Mouse (Mus musculus): ENCODE measurements at regions not wholly inside any gene's neighbourhood (a gene's known extent, or its start where the extent isn't known, plus 50 kb on each side); places are given as distances from the start of the nearest gene placed in this dataset.

DNA sequence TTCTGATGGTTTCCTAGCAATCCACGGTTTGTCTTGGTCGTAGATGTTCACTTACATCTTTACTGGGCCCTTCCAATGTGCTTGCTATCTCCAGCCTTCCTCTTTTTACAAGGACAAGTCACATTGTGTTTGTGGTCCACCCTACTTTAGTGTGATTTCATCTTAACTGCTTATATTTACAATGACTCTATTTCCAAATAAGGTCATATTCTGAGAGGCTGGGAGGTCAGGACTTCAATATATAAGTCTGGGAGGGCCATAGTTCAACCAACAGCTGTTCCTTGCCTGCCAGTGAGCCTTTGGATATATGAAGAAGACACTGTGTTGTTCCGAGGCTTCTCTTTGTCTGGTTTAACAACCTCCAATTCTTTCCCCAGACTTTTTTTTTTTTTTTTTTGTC is 569.9 kb downstream of the Ccdc171 start:
- H3K4me2 ChIP-seq: no peak overlapping the region
- no peak overlapping the region for H3K4me3 ChIP-seq
- no peaks in the 10 kb centered on the region for H3K36me3 ChIP-seq (ENCODE audit: poor library complexity, severe bottlenecking)
- H3K9ac ChIP-seq: no peak overlapping the region
- H3K9me3 ChIP-seq (replicated peaks): no peaks in the 10 kb centered on the region
- H3K27ac ChIP-seq: no peak overlapping the region
- H3K27me3 ChIP-seq: no peaks in the 10 kb centered on the region
- no peak for ATAC-seq
- 90% methylated on average over 3 of the region's 3 CpGs for WGBS
- H3K4me1 ChIP-seq: no peaks in the 10 kb centered on the region

DNA sequence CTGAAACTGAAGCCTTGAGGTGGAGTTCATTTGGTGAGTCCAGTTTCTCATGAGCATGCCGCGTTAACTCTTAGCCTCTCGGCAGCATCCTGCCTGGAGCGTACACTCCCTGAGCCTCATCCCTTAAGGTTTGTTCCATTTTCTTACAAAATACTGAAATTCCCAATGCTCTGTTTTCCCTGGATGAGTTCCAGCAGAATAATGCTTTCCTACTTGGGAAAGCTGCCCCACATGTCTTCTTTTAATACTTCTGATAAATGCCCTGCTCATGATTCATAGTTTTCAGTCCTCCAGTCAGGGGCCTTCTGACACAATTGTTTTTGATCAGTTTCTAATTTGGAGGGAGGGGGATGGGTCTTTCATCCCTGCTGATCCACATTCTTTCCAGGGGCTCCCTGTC is 570.7 kb downstream of the Ccdc171 start:
- no peak overlapping the region for H3K27ac ChIP-seq
- H3K4me3 ChIP-seq: no peak overlapping the region
- no peaks in the 10 kb centered on the region for H3K9me3 ChIP-seq (replicated peaks)
- no peak overlapping the region for H3K4me2 ChIP-seq
- no peaks in the 10 kb centered on the region for H3K36me3 ChIP-seq (ENCODE audit: poor library complexity, severe bottlenecking)
- H3K27me3 ChIP-seq: no peaks in the 10 kb centered on the region
- ATAC-seq: no peak
- H3K9ac ChIP-seq: no peak overlapping the region
- no peaks in the 10 kb centered on the region for H3K4me1 ChIP-seq
- WGBS: 84% methylated on average over 4 of the region's 4 CpGs

DNA sequence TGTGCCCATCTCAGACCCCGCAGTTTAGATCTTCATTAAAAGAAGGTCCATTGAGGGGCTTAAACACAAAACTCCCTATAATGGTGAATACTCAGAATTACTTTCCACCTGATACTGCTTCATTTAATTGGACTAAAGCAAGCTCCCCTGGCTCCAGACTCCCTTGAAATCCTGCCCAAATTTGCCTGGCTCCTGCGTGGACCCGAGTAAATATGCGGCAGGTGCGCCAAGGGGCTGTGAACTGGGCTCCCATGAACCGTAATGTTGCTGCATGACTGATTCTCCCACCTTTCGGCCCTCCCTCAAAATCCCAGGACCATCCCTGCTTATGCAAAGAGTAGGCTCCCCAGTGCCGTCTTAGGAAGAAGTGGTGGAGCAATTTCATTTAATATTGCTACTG is 573.7 kb downstream of the Ccdc171 start:
- ATAC-seq: no peak
- H3K9me3 ChIP-seq (replicated peaks): no peaks in the 10 kb centered on the region
- H3K4me1 ChIP-seq: no peaks in the 10 kb centered on the region
- H3K36me3 ChIP-seq (ENCODE audit: poor library complexity, severe bottlenecking): no peaks in the 10 kb centered on the region
- whole genome bisulfite sequencing: 81% methylated on average over 8 of the region's 8 CpGs
- H3K27me3 ChIP-seq: no peaks in the 10 kb centered on the region
- no peak overlapping the region for H3K27ac ChIP-seq
- no peak overlapping the region for H3K4me3 ChIP-seq
- H3K9ac ChIP-seq: no peak overlapping the region
- no peak overlapping the region for H3K4me2 ChIP-seq

DNA sequence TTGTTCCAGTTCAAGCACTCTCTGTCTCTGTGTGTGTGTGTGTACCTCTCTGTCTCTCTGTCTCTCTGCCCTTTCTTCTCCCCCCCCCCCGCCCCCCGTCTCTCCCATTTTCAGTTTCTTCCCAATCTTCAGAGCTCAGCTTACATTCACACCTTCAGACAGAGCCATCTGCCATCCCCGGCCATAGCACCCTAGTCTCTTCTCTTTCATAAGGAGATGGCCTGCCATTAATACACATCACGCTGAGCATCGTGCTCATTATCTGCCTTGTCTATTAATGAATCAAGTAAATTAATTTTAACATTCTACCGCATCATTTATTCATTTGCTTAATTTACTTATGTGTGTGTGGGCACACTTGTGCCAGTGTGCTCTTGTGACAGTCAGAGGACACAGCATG is 573.2 kb downstream of the Bnc2 start:
- Histone ChIP-seq H3K36me3 (ENCODE audit: poor library complexity, severe bottlenecking) (no peaks in the 10 kb centered on the region), H3K4me2 (no peak overlapping the region), H3K27ac (no peak overlapping the region), H3K9ac (no peak overlapping the region), H3K4me1 (no peaks in the 10 kb centered on the region), H3K27me3 (no peaks in the 10 kb centered on the region), H3K4me3 (no peak overlapping the region), H3K9me3 (replicated peaks) (no peaks in the 10 kb centered on the region)
- WGBS: 61% methylated on average over 6 of the region's 6 CpGs
- peak; percentile 62; the same call in 1 of the 2 replicates for ATAC-seq

DNA sequence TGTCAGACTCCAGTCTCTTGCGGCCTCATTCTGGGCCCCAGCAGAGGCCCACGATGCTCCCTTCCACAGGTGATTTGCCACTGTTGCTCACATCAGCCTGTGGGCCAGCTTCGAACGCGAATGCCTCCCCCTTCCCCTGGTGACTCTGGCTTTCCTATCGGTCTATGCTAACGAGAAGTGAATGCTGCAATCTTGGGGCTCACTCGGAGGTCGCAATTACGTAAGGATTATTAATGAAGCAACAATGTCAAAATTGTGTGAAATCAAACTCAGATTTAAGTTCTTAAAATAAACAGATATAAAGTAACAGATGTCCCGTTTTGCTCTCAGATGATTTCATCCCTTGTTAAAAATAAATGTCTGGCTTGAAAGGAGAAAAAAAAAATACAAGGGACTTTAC is 572.3 kb downstream of the Bnc2 start:
- no peaks in the 10 kb centered on the region for H3K27me3 ChIP-seq
- no peak overlapping the region for H3K9ac ChIP-seq
- H3K27ac ChIP-seq: no peak overlapping the region
- no peaks in the 10 kb centered on the region for H3K36me3 ChIP-seq (ENCODE audit: poor library complexity, severe bottlenecking)
- no peak for ATAC-seq
- 72% methylated on average over 11 of the region's 11 CpGs for WGBS
- no peaks in the 10 kb centered on the region for H3K9me3 ChIP-seq (replicated peaks)
- H3K4me3 ChIP-seq: no peak overlapping the region
- no peak overlapping the region for H3K4me2 ChIP-seq
- no peaks in the 10 kb centered on the region for H3K4me1 ChIP-seq

DNA sequence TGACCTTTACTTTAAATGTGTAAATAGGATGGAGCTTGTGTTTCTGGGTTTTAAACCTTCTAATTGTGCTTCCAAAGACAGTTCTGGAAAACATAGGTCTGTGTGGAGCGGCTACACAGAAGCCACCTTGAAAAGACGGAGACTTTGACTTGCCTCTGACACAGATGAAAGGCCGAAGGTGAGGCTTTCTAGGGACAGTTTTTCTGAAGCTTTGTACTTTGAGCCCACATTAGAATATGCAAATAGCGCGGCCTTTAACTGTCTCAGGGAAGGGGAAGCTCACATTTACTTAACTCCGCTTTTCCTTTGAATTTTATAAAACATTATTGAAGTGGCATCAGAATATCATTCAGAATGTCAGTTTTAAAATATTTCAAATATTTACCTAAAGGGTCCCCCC is 566.5 kb downstream of the Bnc2 start:
- Histone ChIP-seq H3K4me3 (no peak overlapping the region), H3K9ac (no peak overlapping the region), H3K9me3 (replicated peaks) (no peaks in the 10 kb centered on the region), H3K27me3 (no peaks in the 10 kb centered on the region), H3K4me2 (no peak overlapping the region), H3K27ac (no peak overlapping the region), H3K4me1 (peaks cover 8% of the 10 kb centered on the region), H3K36me3 (ENCODE audit: poor library complexity, severe bottlenecking) (no peaks in the 10 kb centered on the region)
- ATAC-seq: no peak
- WGBS: 80% methylated on average over 6 of the region's 6 CpGs

DNA sequence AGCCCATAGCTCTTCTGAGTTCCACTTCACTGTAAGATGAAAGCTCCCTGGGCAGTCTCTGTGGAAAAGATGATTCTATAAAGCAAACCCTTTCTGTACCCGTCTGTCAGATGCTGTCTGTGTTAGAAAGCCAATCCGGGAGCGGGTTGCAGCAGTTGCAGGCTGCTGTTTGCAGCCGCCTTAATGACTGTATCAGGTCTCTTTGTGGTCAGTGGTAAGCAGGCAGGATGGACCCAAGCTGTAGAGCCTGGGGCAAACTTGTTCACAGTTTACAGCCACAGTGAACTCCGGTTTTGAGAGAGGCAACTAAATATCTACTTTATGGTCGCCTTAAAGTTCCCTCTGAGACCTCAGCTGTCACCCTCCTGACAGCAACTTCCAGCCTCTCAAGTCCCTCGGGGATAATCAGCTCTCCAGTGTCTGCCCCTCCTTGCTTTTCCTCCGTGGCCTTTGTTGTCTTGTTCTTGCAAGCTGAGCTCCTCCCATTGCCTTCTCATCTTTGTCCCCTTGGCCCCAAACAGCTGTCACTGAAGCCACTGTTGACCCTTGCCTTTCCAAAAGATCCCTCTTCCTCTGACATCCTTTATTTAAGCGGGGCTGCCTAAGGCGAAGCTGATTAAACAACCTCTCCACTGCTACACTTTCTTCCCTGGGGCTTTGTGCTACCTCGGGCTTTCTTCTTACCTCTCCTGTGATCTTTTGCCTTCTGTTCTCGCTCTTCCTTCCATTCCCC is 565.1 kb downstream of the Bnc2 start:
- 9% methylated on average over 12 of the region's 12 CpGs for WGBS
- no peak overlapping the region for H3K9ac ChIP-seq
- no peaks in the 10 kb centered on the region for H3K27me3 ChIP-seq
- H3K27ac ChIP-seq: no peak overlapping the region
- peak; percentile 43; the same call in 1 of the 2 replicates for ATAC-seq
- no peaks in the 10 kb centered on the region for H3K9me3 ChIP-seq (replicated peaks)
- H3K36me3 ChIP-seq (ENCODE audit: poor library complexity, severe bottlenecking): no peaks in the 10 kb centered on the region
- no peak overlapping the region for H3K4me2 ChIP-seq
- peaks cover 8% of the 10 kb centered on the region for H3K4me1 ChIP-seq
- H3K4me3 ChIP-seq: no peak overlapping the region

DNA sequence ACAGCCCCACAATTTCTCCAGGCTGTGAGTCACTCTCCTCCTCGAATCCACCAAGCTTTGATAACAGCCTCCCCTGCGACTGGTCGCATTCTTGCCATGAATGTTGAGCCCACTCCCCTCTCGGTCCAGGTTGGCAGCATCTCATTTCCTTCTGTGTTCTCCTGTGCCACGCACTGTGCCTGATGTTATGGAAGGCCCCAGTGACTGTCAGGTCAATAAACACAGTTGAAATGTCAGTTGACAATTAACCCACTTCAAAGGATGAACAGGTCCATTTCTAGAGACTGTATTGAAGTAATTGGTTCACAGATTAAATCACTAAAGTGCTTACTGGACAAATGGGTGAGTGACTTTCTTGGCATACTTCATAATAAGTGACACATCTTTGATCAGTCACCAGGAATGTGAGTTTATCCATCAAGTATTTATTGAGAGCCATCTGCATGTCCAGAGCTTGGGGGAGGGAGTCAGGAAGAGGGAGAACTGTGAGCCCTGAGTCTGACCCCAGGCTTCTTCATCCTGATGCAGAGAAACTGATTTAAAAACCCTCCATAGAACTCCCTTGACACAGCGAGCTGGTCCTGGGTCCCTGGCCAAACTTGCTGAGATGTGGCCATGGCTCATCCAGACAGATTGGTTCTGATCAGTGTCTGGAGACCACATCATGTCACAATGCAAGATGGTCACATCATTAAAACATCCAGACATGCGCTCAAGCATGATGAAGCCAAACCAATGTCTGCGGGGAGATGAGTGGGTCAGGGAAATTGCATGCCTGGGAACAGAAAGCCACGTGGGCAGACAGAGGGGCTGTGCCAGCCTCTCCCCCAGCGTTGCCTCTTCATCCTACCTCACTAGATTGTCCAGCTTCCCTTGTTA is 560.7 kb downstream of the Bnc2 start:
- no peak for ATAC-seq
- 83% methylated on average over 10 of the region's 10 CpGs for WGBS

DNA sequence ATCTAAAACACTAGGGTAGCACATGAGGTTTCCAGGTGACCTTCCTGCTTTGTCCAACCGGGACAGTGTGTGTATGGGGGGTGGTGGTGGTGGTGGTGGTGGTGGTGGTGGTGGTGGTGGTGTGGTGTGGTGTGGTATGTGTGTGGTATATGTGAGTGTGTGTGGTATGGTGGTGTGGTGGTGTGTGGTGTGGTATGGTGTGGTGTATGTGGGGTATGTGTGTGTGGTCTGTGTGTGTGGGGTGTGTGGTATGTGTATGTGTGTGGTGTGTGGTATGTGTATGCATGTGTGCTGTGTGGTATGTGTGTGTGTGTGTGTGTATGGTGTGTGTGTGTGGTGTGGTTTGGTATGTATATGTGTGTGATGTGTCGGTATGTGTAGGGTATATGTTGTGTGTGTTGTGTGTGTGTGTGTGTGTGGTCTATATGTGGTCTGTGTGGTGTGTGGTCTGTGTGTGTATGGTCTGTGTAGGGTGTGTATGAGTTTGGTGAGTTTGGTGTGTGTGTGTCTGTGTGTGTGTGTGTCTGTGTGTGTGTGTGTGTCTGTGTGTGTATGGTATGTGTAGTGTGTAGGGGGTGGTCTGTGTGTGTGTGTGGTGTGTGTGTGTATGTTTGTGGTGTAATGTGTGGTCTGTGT is 556.7 kb downstream of the Bnc2 start:
- no peaks in the 10 kb centered on the region for H3K27me3 ChIP-seq
- H3K4me3 ChIP-seq: no peak overlapping the region
- no peak overlapping the region for H3K9ac ChIP-seq
- no peak overlapping the region for H3K27ac ChIP-seq
- no peaks in the 10 kb centered on the region for H3K9me3 ChIP-seq (replicated peaks)
- 0 out of 2 replicates have a peak, but pooled peaks have one; percentile 46 for ATAC-seq
- 90% methylated on average over 2 of the region's 2 CpGs for WGBS
- no peak overlapping the region for H3K4me2 ChIP-seq
- peaks cover 9% of the 10 kb centered on the region for H3K4me1 ChIP-seq
- H3K36me3 ChIP-seq (ENCODE audit: poor library complexity, severe bottlenecking): no peaks in the 10 kb centered on the region

More for the DNA sequence above, 560.7 kb downstream of the Bnc2 start:
- no peak overlapping the region for H3K9ac ChIP-seq
- no peak overlapping the region for H3K4me2 ChIP-seq
- H3K36me3 ChIP-seq (ENCODE audit: poor library complexity, severe bottlenecking): no peaks in the 10 kb centered on the region
- H3K4me3 ChIP-seq: no peak overlapping the region
- H3K4me1 ChIP-seq: peaks cover 8% of the 10 kb centered on the region
- H3K27ac ChIP-seq: no peak overlapping the region
- H3K9me3 ChIP-seq (replicated peaks): no peaks in the 10 kb centered on the region
- no peaks in the 10 kb centered on the region for H3K27me3 ChIP-seq

DNA sequence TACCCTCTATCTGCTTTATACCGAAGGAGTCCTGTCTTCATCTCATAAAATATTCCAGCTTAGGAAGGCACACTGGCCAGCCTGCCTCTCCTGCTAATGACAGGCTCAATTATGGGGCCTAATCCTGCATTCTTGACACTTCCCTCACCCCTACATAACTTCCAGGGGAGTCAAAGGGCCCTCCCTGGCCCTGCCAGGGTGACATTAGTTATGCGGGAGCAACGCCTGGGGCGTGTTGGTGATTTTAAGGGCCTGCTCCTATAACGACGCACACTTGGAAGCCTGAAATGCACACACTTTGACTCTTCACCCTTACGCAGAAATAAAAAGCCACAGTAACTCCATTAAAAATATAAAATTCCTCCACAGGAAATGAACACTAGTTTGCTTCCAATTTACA is 555.5 kb downstream of the Bnc2 start:
- Histone ChIP-seq H3K9me3 (replicated peaks) (no peaks in the 10 kb centered on the region), H3K4me1 (peaks cover 9% of the 10 kb centered on the region), H3K27me3 (no peaks in the 10 kb centered on the region), H3K4me2 (no peak overlapping the region), H3K27ac (no peak overlapping the region), H3K4me3 (no peak overlapping the region), H3K9ac (no peak overlapping the region), H3K36me3 (ENCODE audit: poor library complexity, severe bottlenecking) (no peaks in the 10 kb centered on the region)
- 0 out of 2 replicates have a peak, but pooled peaks have one; percentile 43 for ATAC-seq
- 26% methylated on average over 7 of the region's 7 CpGs for WGBS

DNA sequence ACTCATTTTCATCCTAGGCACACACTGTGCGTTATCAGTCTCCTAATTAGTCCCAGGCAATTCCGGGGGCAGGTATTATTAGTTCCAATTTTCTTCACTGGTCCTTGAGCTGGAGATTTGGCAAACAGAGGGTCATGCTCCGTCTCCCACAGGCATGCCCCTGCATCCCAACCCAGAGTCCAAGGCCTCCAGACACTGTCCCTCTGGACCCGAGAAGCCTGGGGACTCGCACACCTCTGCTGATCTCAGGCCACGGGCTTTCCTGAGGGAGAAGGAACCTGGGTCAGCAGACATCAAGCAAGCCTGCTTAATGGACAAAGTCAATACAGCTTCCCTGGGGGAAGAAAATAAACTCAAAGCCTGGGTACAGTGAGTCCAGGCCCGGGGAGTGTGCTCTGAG is 554.7 kb downstream of the Bnc2 start:
- H3K27ac ChIP-seq: no peak overlapping the region
- H3K36me3 ChIP-seq (ENCODE audit: poor library complexity, severe bottlenecking): no peaks in the 10 kb centered on the region
- H3K9ac ChIP-seq: no peak overlapping the region
- H3K4me1 ChIP-seq: peaks cover 9% of the 10 kb centered on the region
- H3K27me3 ChIP-seq: no peaks in the 10 kb centered on the region
- no peaks in the 10 kb centered on the region for H3K9me3 ChIP-seq (replicated peaks)
- no peak overlapping the region for H3K4me3 ChIP-seq
- no peak for ATAC-seq
- WGBS: 50% methylated on average over 7 of the region's 7 CpGs
- H3K4me2 ChIP-seq: no peak overlapping the region

DNA sequence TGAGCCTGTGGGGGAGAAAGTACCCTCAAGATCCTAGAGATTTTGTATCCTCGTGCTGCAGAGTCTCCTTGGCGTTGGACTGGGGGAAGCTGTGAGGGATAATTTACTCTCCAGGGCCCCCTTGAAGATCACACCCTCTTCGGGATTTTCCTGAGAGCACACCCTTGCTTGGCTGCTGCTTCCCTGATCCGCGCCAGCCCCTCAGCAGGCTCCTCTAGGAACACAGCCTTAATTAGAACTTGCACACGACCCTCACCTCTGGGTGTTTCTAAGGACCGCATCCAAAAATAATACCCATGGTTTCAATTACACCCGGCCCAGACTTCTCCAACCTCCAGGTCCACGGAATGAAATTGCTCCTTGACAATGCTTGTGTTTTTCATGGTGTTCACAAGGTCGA is 553.6 kb downstream of the Bnc2 start:
- Histone ChIP-seq H3K27ac (no peak overlapping the region), H3K9ac (no peak overlapping the region), H3K4me3 (no peak overlapping the region), H3K27me3 (no peaks in the 10 kb centered on the region), H3K9me3 (replicated peaks) (no peaks in the 10 kb centered on the region), H3K36me3 (ENCODE audit: poor library complexity, severe bottlenecking) (no peaks in the 10 kb centered on the region), H3K4me2 (no peak overlapping the region), H3K4me1 (peaks cover 9% of the 10 kb centered on the region)
- no peak for ATAC-seq
- 68% methylated on average over 10 of the region's 10 CpGs for WGBS

All from forebrain, embryonic 13.5 days (tissue).